Mouse (Mus musculus): Measurements from ENCODE around the gene Cd3e.
"Not testable (repeated sequence)": the region's sequence is repeated elsewhere in the genome, so short reads cannot be mapped to it uniquely, and the experiment has no call there.

The Cd3e gene

GRCm38 (mm10) chr9:45009180-45010078 is at the start of gene Cd3e:
TSS of gene Cd3e (minus strand) at chr9:45009627.
- no peak for DNase-seq (ENCODE audit: low spot score)

- DNase-seq (ENCODE audit: low spot score), result no peak
Measured at GRCm38 (mm10) chr9:45058304-45058940, 49.0 kb upstream of the Cd3e start.

- DNase-seq (ENCODE audit: low spot score), result peak; percentile 73
Measured at GRCm38 (mm10) chr9:45055082-45055713, 45.8 kb upstream of the Cd3e start, which contains the start of gene Mpzl3. TSS of gene Mpzl3 (plus strand) at chr9:45055186.

- DNase-seq (ENCODE audit: low spot score), result no peak
Measured at GRCm38 (mm10) chr9:45050301-45050700, 40.9 kb upstream of the Cd3e start.

- no peak for DNase-seq (ENCODE audit: low spot score)
Measured at GRCm38 (mm10) chr9:45049731-45050130, 40.3 kb upstream of the Cd3e start.

GRCm38 (mm10) chr9:45048511-45048910 is 39.1 kb upstream of the Cd3e start:
- no peak for DNase-seq (ENCODE audit: low spot score)

- no peak for DNase-seq (ENCODE audit: low spot score)
Measured at GRCm38 (mm10) chr9:45046973-45047372, 37.5 kb upstream of the Cd3e start.

GRCm38 (mm10) chr9:45042947-45043346 is 33.5 kb upstream of the Cd3e start:
- DNase-seq (ENCODE audit: low spot score), result no peak

GRCm38 (mm10) chr9:45042056-45042720 is 32.8 kb upstream of the Cd3e start:
- DNase-seq (ENCODE audit: low spot score), result peak; percentile 67

- no peak for DNase-seq (ENCODE audit: low spot score)
Measured at GRCm38 (mm10) chr9:45041131-45041838, 31.9 kb upstream of the Cd3e start.

GRCm38 (mm10) chr9:45040066-45040845 is 30.8 kb upstream of the Cd3e start:
- DNase-seq (ENCODE audit: low spot score), result no peak

GRCm38 (mm10) chr9:45039499-45039898 is 30.1 kb upstream of the Cd3e start, which contains the start of gene Mpzl2:
TSS of gene Mpzl2 (plus strand) at chr9:45039799.
- no peak for DNase-seq (ENCODE audit: low spot score)

- not testable (repeated sequence) for DNase-seq (ENCODE audit: low spot score)
Measured at GRCm38 (mm10) chr9:45037803-45038202, 28.4 kb upstream of the Cd3e start.

- DNase-seq (ENCODE audit: low spot score), result no peak
Measured at GRCm38 (mm10) chr9:45034526-45034925, 25.1 kb upstream of the Cd3e start.

- no peak for DNase-seq (ENCODE audit: low spot score)
Measured at GRCm38 (mm10) chr9:45032261-45032660, 22.8 kb upstream of the Cd3e start.

GRCm38 (mm10) chr9:45030341-45030740 is 20.9 kb upstream of the Cd3e start:
- DNase-seq (ENCODE audit: low spot score), result no peak

- DNase-seq (ENCODE audit: low spot score), result no peak
Measured at GRCm38 (mm10) chr9:45027376-45027775, 17.9 kb upstream of the Cd3e start.

- peak; percentile 40 for DNase-seq (ENCODE audit: low spot score)
Measured at GRCm38 (mm10) chr9:45024187-45024586, 14.8 kb upstream of the Cd3e start.

GRCm38 (mm10) chr9:45023638-45024037 is 14.2 kb upstream of the Cd3e start:
- no peak for DNase-seq (ENCODE audit: low spot score)

GRCm38 (mm10) chr9:45022800-45023199 is 13.4 kb upstream of the Cd3e start:
- DNase-seq (ENCODE audit: low spot score), result peak; percentile 54

GRCm38 (mm10) chr9:45018031-45018430 is 8.6 kb upstream of the Cd3e start:
- no peak for DNase-seq (ENCODE audit: low spot score)
